Mouse (Mus musculus) lung, embryonic 15.5 days (tissue): ENCODE results near the gene Clip4. TPM values are rescaled to one million over a fixed set of nuclear protein-coding genes. Genes with fewer than 3 reads are reported as not detected.

Source experiments
- ATAC-seq: fragments of 200-750 bp; cut with Nextera tagmentation; 2 replicates; pipeline ENCODE4 v1.8.0; 2017; ENCODE audit warnings: moderate number of reproducible peaks, borderline replicate concordance; ENCODE audit not compliant: low FRiP score, low TSS enrichment; ENCODE audit errors: extremely low read depth
- H3K27ac ChIP-seq: fragments of 300-500 bp; sonication (generic); 2 replicates; pipeline ENCODE4 v1.5.1; 2015; ENCODE audit warnings: moderate library complexity, mild to moderate bottlenecking, inconsistent platforms
- H3K27me3 ChIP-seq: fragments of 300-500 bp; sonication (generic); 2 replicates; pipeline ENCODE4 v1.6.1; 2015; ENCODE audit warnings: inconsistent platforms
- H3K36me3 ChIP-seq: fragments of 300-500 bp; sonication (generic); 2 replicates; pipeline ENCODE4 v1.6.1; 2015; ENCODE audit warnings: inconsistent platforms
- H3K4me1 ChIP-seq: fragments of 300-500 bp; sonication (generic); 2 replicates; pipeline ENCODE4 v1.6.1; 2015; ENCODE audit warnings: inconsistent platforms
- H3K4me2 ChIP-seq: fragments of 300-500 bp; sonication (generic); 2 replicates; pipeline ENCODE4 v1.6.1; 2015; ENCODE audit warnings: inconsistent platforms, mild to moderate bottlenecking, moderate library complexity
- H3K4me3 ChIP-seq: fragments of 300-500 bp; sonication (generic); 2 replicates; pipeline ENCODE4 v1.5.1; 2015; ENCODE audit warnings: mild to moderate bottlenecking, inconsistent platforms
- H3K9ac ChIP-seq: fragments of 300-500 bp; sonication (generic); 2 replicates; pipeline ENCODE4 v1.6.1; 2015; ENCODE audit warnings: inconsistent platforms
- H3K9me3 ChIP-seq: fragments of 300-500 bp; sonication (generic); 2 replicates; pipeline ENCODE4 v1.6.1; 2016; ENCODE audit warnings: inconsistent platforms
- WGBS: fragments of 180-500 bp; shearing (Covaris S2); methylation state at CpG from one replicate; pipeline ENCODE4 v1.1.7; 2015; 5-methylcytosine and 5-hydroxymethylcytosine counted together
- polyA plus RNA-seq: library from polyadenylated mRNA; unstranded; fragments of >200 nt; fragmentation: Nextera tagmentation; extraction: Ambion mirVana; gene quantifications from 2 replicates; pipeline ENCODE4 v1.2.1, GENCODE M21; 2015

Gene Clip4
- polyA plus RNA-seq, 1 experiment from 2014 or later: 6.0 TPM

GRCm38 (mm10) chr17:71862895-71863294, 94.6 kb downstream of the Clip4 start:
- WGBS: 71% methylated on average over 4 of the region's 4 CpGs
- no peak for ATAC-seq

GRCm38 (mm10) chr17:71864039-71864438, 95.8 kb downstream of the Clip4 start:
- Histone ChIP-seq H3K9me3 (no peaks in the 10 kb centered on the region), H3K9ac (no peak overlapping the region), H3K36me3 (no peaks in the 10 kb centered on the region), H3K27me3 (no peaks in the 10 kb centered on the region), H3K4me2 (no peak overlapping the region), H3K4me3 (no peak overlapping the region), H3K27ac (no peak overlapping the region), H3K4me1 (no peaks in the 10 kb centered on the region)
- ATAC-seq: no peak
- 62% methylated on average over 8 of the region's 8 CpGs for WGBS

More at GRCm38 (mm10) chr17:71862895-71863294, 94.6 kb downstream of the Clip4 start:
- no peak overlapping the region for H3K4me2 ChIP-seq
- H3K4me1 ChIP-seq: no peaks in the 10 kb centered on the region
- H3K9ac ChIP-seq: no peak overlapping the region
- no peak overlapping the region for H3K27ac ChIP-seq
- H3K9me3 ChIP-seq: no peaks in the 10 kb centered on the region
- H3K4me3 ChIP-seq: no peak overlapping the region
- no peaks in the 10 kb centered on the region for H3K36me3 ChIP-seq
- H3K27me3 ChIP-seq: no peaks in the 10 kb centered on the region

- H3K27me3 ChIP-seq: no peaks in the 10 kb centered on the region
- H3K9me3 ChIP-seq: no peaks in the 10 kb centered on the region
- H3K4me1 ChIP-seq: no peaks in the 10 kb centered on the region
- no peak overlapping the region for H3K4me2 ChIP-seq
- H3K27ac ChIP-seq: no peak overlapping the region
- no peak for ATAC-seq
- WGBS: 55% methylated on average over 5 of the region's 5 CpGs
- no peak overlapping the region for H3K9ac ChIP-seq
- H3K4me3 ChIP-seq: no peak overlapping the region
- H3K36me3 ChIP-seq: no peaks in the 10 kb centered on the region
Measured at GRCm38 (mm10) chr17:71865437-71865836, 97.2 kb downstream of the Clip4 start.

GRCm38 (mm10) chr17:71867892-71868291, 99.6 kb downstream of the Clip4 start:
- Histone ChIP-seq H3K36me3 (no peaks in the 10 kb centered on the region), H3K27me3 (no peaks in the 10 kb centered on the region)

GRCm38 (mm10) chr17:71868828-71869227, 100.6 kb downstream of the Clip4 start:
- no peaks in the 10 kb centered on the region for H3K27me3 ChIP-seq
- ATAC-seq: no peak
- H3K9me3 ChIP-seq: no peaks in the 10 kb centered on the region
- H3K36me3 ChIP-seq: no peaks in the 10 kb centered on the region
- no peak overlapping the region for H3K4me2 ChIP-seq
- no peaks in the 10 kb centered on the region for H3K4me1 ChIP-seq
- WGBS: 87% methylated on average over 12 of the region's 12 CpGs
- H3K27ac ChIP-seq: no peak overlapping the region
- H3K4me3 ChIP-seq: no peak overlapping the region
- no peak overlapping the region for H3K9ac ChIP-seq

More at GRCm38 (mm10) chr17:71867892-71868291, 99.6 kb downstream of the Clip4 start:
- Histone ChIP-seq H3K4me1 (no peaks in the 10 kb centered on the region), H3K4me3 (no peak overlapping the region), H3K9me3 (no peaks in the 10 kb centered on the region), H3K9ac (no peak overlapping the region), H3K4me2 (no peak overlapping the region), H3K27ac (no peak overlapping the region)
- ATAC-seq: no peak
- WGBS: 88% methylated on average over 2 of the region's 2 CpGs

- Histone ChIP-seq H3K9me3 (no peaks in the 10 kb centered on the region), H3K27me3 (no peaks in the 10 kb centered on the region), H3K36me3 (no peaks in the 10 kb centered on the region), H3K27ac (no peak overlapping the region), H3K4me3 (peak overlapping the region; percentile 46), H3K9ac (peak overlapping the region; percentile 30), H3K4me1 (no peaks in the 10 kb centered on the region), H3K4me2 (peak overlapping the region; percentile 78)
- WGBS: 4% methylated on average over 60 of the region's 60 CpGs
- peak; percentile 52; the same call in 1 of the 2 replicates for ATAC-seq
Measured at GRCm38 (mm10) chr17:71869372-71870231, 101.3 kb downstream of the Clip4 start.

GRCm38 (mm10) chr17:71870232-71870621, 102.0 kb downstream of the Clip4 start:
- H3K4me3 ChIP-seq: no peak overlapping the region
- no peak overlapping the region for H3K27ac ChIP-seq
- H3K36me3 ChIP-seq: no peaks in the 10 kb centered on the region
- WGBS: 80% methylated on average over 8 of the region's 8 CpGs
- H3K9me3 ChIP-seq: no peaks in the 10 kb centered on the region
- H3K27me3 ChIP-seq: no peaks in the 10 kb centered on the region
- no peak overlapping the region for H3K9ac ChIP-seq
- no peak for ATAC-seq
- no peaks in the 10 kb centered on the region for H3K4me1 ChIP-seq
- H3K4me2 ChIP-seq: no peak overlapping the region

- Histone ChIP-seq H3K27ac (no peak overlapping the region), H3K9me3 (no peaks in the 10 kb centered on the region), H3K4me3 (no peak overlapping the region), H3K9ac (no peak overlapping the region), H3K4me1 (no peaks in the 10 kb centered on the region), H3K4me2 (no peak overlapping the region), H3K36me3 (no peaks in the 10 kb centered on the region), H3K27me3 (no peaks in the 10 kb centered on the region)
- 67% methylated on average over 1 of the region's 1 CpGs for WGBS
- no peak for ATAC-seq
Measured at GRCm38 (mm10) chr17:71870641-71871040, 102.4 kb downstream of the Clip4 start.

- Histone ChIP-seq H3K4me3 (no peak overlapping the region), H3K9me3 (no peaks in the 10 kb centered on the region), H3K4me1 (no peaks in the 10 kb centered on the region), H3K4me2 (no peak overlapping the region), H3K9ac (no peak overlapping the region), H3K36me3 (no peaks in the 10 kb centered on the region), H3K27me3 (no peaks in the 10 kb centered on the region), H3K27ac (no peak overlapping the region)
- ATAC-seq: no peak
- 76% methylated on average over 7 of the region's 7 CpGs for WGBS
Measured at GRCm38 (mm10) chr17:71871981-71872380, 103.7 kb downstream of the Clip4 start.

- no peaks in the 10 kb centered on the region for H3K9me3 ChIP-seq
- H3K9ac ChIP-seq: no peak overlapping the region
- H3K4me1 ChIP-seq: no peaks in the 10 kb centered on the region
- H3K27ac ChIP-seq: no peak overlapping the region
- H3K36me3 ChIP-seq: no peaks in the 10 kb centered on the region
- H3K4me3 ChIP-seq: no peak overlapping the region
- H3K4me2 ChIP-seq: no peak overlapping the region
- ATAC-seq: no peak
- 65% methylated on average over 5 of the region's 5 CpGs for WGBS
- H3K27me3 ChIP-seq: no peaks in the 10 kb centered on the region
Measured at GRCm38 (mm10) chr17:71872976-71873375, 104.7 kb downstream of the Clip4 start.

- no peak for ATAC-seq
- no peak overlapping the region for H3K4me2 ChIP-seq
- H3K4me3 ChIP-seq: no peak overlapping the region
- no peaks in the 10 kb centered on the region for H3K27me3 ChIP-seq
- H3K4me1 ChIP-seq: no peaks in the 10 kb centered on the region
- no peak overlapping the region for H3K9ac ChIP-seq
- no peak overlapping the region for H3K27ac ChIP-seq
- no peaks in the 10 kb centered on the region for H3K36me3 ChIP-seq
- 30% methylated on average over 6 of the region's 6 CpGs for WGBS
- H3K9me3 ChIP-seq: no peaks in the 10 kb centered on the region
Measured at GRCm38 (mm10) chr17:71874077-71874476, 105.8 kb downstream of the Clip4 start.

- ATAC-seq: no peak
- Histone ChIP-seq H3K27me3 (no peaks in the 10 kb centered on the region), H3K4me2 (no peak overlapping the region), H3K9me3 (no peaks in the 10 kb centered on the region), H3K4me3 (no peak overlapping the region), H3K36me3 (no peaks in the 10 kb centered on the region), H3K27ac (no peak overlapping the region), H3K4me1 (no peaks in the 10 kb centered on the region), H3K9ac (no peak overlapping the region)
- WGBS: 81% methylated on average over 9 of the region's 9 CpGs
Measured at GRCm38 (mm10) chr17:71874795-71875194, 106.5 kb downstream of the Clip4 start.
